Mouse (Mus musculus) neutrophil, adult 59 days (primary cell): ENCODE results near the gene Cldn16. TPM values are rescaled to one million over a fixed set of nuclear protein-coding genes. Genes with fewer than 3 reads are reported as not detected.

Experiments
- total RNA-seq, 2 experiments: library from RNA; stranded (reverse); gene quantifications; 1 replicate in 1 of 2; 2 replicates in 1 of 2; pipeline ENCODE4 v1.2.4; 2023

Gene Cldn16
- not detected for total RNA-seq

DNA sequence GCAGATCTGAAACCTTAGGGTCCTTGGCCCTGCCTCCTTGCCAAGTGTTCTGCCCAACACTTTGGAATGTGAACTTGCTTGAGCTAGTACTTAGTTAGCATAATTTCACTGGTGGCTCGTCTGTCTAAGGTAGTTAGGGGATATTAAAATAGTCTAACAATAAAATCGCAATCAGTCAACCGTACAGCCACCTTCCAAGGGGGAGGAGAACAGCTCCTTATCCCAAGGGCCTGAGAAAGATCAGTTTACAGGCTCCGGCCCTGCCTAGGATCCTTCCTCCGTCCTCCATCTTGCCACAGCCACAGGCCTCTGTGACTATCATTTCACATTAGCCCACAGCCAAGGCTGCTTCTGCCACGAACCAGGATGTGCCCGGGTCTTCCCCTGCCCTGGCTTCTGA, at the start of gene Cldn16:
Cldn16 (plus strand) TSS at position 301 of the 400 bp plus-strand sequence.

DNA sequence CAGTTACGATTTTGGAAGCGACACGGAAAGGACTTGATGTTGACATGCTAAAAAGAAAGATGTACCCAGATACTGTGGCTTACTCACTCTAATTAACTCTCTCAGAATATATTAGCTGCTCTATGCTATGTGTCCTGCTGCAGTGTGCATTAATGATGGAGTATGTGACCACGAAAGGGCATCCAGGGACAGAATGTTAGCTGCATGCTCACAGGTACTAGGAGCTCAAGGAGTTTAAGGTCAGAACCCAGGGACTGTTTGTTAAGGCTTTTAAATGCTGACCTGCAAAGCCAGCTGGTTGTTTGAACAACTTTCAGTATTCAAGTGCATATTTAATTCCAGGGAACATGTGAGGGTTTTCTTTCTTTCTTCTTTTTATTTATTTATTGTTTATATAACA, 63.7 kb downstream of the Cldn16 start, which contains the start of gene Tmem207:
Tmem207 (minus strand) TSS at position 101 of the 400 bp plus-strand sequence.

Other genes starting within 250 kb of the Cldn16 start
- 10 to 100 TPM; 14.8 to 20.3 TPM for gene Cldn1, start 91.3 kb upstream of the Cldn16 start, total RNA-seq
- gene Tmem207, start 63.6 kb downstream of the Cldn16 start, total RNA-seq, result not detected
- gene Il1rap, start 118.6 kb downstream of the Cldn16 start, total RNA-seq, result 10 to 100 TPM; 23.4 to 25.2 TPM